In the genomic region with DNA sequence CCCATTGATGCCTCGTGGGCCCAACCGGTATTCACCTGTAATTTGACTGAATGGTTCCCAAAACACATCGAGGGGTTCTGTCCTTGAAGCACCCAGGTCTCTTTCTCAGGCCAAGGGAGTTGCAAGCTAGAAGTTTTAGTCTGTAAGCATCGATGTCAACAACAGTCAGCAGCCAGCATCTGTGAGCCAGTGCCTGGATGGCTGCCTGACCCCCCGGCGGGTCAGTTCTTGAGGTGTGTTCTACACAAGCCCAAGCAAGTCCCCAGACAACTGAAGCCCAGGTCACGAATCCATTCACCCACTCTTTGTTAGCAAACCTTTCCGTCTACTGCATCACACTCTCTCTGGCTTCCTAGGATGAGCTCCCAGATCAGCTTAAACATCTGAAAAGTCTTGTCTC, we compare ENCODE assay signal across 22 mouse cellular contexts. TPM values are rescaled to one million over a fixed set of nuclear protein-coding genes. Genes with fewer than 3 reads are reported as not detected.
"Had no signal": no experiment of that assay in that cellular context is flagged by ENCODE, and none has a peak within 500 bp of the region (broad histone marks: within the 10 kb centered on the region; RNA-seq: fewer than 3 reads in every experiment).

No protein-coding gene starts in this region.

- ATAC-seq: hindbrain, postnatal 0 days; intestine, embryonic 16.5 days had no signal

- DNase-seq: gastrocnemius, postnatal 14 days; gastrocnemius, postnatal 36 days; kidney, adult 11 months; kidney, adult 2 months; kidney, adult 9 months; kidney, postnatal 14 days; kidney, postnatal 36 days; layer of hippocampus, adult 9-11 months; layer of hippocampus, postnatal 36 days; left cerebral cortex, postnatal 4 days; liver; liver, embryonic 13.5 days had no signal

RNA-seq across cellular contexts. Expression of gene A930002H24Rik, which starts 37.4 kb away (rescaled TPM):
- total RNA-seq: gastrocnemius, adult 18-20 months; gastrocnemius, adult 8-10 months; gastrocnemius, postnatal 14 days; gastrocnemius, postnatal 36 days; heart, postnatal 25 days; hematopoietic stem cell, adult 5-6 weeks; layer of hippocampus, adult 18-20 months; layer of hippocampus, postnatal 14 days; layer of hippocampus, postnatal 36 days; left cerebral cortex, adult 18-20 months; left cerebral cortex, postnatal 10 days had no signal
